Mouse (Mus musculus): ENCODE measurements around the gene Got1.

DNA sequence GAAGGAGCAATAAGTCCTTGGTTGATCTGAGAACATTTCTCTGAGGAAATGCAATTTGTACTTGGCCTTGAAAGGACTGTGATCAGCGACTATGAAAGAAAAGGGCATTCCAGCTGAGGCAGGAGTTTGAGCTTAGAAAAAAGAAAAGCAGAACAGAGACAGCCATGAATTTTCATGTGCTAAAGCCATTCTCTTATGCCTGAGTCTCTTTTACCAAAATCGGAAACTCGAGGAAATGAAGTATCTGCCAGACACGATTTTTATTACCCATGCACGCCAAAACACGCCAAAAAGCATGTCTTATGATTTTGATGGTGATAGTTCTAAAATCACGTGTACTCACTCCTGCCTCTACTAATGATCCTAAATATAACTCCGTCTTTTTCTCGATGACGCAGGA is 72.8 kb downstream of the Got1 start:
- no peak for TF ChIP-seq GATA1 (IDR thresholded peaks at IDR 0.05; ENCODE audit: low read length)
- no peak for TF ChIP-seq TAL1 (IDR thresholded peaks at IDR 0.05; ENCODE audit: low read length)
